Mouse (Mus musculus): Measurements from ENCODE around the gene Lrrk2. TPM values are rescaled to one million over a fixed set of nuclear protein-coding genes. Genes with fewer than 3 reads are reported as not detected.

The Lrrk2 gene
- total RNA-seq (2015; ENCODE audit: low replicate concordance): 34.7 and 43.4 TPM in 2 replicates
- 15.5 and 20.1 TPM in 2 replicates for total RNA-seq (2017; ENCODE audit: low replicate concordance)

- ATAC-seq (replicated peaks; ENCODE audit: low FRiP score, poor library complexity, severe bottlenecking): no peak
These were observed at the start of gene Lrrk2 for GRCm38 (mm10) chr15:91672645-91673568. Gene Lrrk2, plus strand, starts transcription at chr15:91673175.

DNA sequence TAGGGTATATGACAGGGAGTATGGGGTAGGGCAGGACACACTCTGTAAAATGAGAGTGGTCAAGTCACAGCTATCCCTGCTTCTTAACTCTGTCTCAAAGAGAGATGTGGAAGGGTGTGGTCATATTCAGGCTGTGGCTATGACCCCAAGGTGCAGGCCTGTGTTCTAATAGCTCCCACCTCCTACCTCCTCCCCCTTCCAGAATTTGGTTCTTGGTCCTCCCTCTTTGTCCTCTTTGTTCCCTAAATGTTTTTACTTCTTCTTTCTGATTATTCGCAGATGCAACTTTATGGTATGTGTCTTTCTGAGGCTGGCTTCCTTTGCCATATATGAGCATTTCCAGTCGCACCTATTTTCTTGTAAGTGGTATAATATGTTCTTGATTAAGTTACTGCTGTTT, 48.5 kb upstream of the Lrrk2 start:
- no peak for ATAC-seq (replicated peaks; ENCODE audit: low FRiP score, poor library complexity, severe bottlenecking)

DNA sequence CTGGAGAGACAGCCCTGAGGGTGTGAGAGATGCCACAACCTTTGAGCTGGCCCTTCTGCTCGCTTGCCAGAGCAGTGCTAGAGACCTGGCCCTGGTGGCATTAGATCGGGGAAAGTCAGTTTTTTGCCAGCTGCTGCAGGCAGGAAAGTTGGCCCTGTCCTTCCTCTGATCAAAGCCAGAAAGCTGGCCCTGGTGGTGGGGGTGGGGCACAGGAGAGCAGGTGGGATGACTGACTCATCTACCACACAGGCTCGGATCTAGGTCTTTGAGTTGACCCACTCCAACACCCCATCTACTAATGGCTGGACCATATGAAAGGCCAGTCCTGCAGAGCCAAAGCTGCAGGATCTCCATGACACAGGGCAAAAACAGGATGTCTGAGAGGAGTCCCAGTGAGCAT, 43.8 kb upstream of the Lrrk2 start:
- no peak for ATAC-seq (replicated peaks; ENCODE audit: low FRiP score, poor library complexity, severe bottlenecking)

DNA sequence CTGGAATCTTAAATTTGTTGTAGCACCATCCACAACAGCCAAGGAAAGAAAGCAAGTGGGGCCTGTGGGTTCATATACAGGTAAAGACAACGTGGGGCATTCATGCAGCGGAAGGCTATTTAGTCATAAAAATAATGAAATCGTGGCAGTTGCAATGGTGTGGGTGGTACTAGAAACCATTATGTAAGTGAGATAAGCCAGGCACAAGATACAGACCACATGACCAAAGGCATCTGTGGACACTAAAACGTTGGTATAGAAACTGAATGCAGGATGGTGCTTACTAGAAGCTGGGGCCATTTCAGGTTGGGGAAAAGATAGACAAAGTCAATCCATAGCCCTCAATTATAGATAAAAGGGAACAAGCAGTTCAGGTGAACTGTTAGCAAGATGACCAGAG, 40.5 kb upstream of the Lrrk2 start:
- ATAC-seq (replicated peaks; ENCODE audit: low FRiP score, poor library complexity, severe bottlenecking): no peak

DNA sequence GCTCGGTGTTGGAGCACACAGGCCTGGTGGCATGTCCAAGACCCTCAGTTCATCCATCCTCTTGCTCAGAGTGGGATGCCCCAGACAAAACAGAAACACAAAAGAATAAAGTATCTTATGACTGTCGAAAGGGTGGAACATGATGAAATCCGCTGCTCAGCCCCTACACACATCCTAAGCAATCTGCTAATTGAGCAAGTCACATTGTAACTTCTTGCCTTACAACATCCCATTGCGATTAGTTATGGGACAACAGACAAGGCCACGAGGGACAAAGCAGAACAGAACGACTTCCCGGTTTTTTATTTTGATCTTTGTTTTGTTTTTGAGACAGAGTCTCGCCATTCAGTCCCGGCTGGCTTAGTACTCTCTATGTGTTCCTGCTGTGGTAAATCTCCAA, 39.9 kb upstream of the Lrrk2 start:
- no peak for ATAC-seq (replicated peaks; ENCODE audit: low FRiP score, poor library complexity, severe bottlenecking)

- ATAC-seq (replicated peaks; ENCODE audit: low FRiP score, poor library complexity, severe bottlenecking): no peak
These were observed 39.2 kb upstream of the Lrrk2 start for GRCm38 (mm10) chr15:91633806-91634205.

- no peak for ATAC-seq (replicated peaks; ENCODE audit: low FRiP score, poor library complexity, severe bottlenecking)
These were observed 38.7 kb upstream of the Lrrk2 start for GRCm38 (mm10) chr15:91634236-91634635.

DNA sequence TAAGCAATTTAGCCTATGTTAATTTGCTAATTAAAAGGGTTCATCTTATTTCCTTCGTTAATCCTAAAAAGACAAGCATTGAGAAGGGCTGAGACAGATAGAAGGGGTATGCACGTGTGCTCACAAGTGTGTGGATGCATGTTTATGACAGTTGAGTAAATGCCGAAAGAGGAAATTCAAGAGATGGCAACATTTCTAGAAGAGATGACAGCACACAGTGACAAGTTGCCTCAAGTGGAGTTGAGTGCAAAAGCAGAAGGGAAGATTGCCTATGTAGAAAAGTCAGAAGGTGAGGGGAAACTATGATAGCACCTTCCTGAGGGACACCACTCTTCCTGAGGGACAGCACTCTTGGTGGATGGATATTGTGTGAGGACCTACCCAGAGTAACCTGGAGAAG, 31.3 kb upstream of the Lrrk2 start:
- ATAC-seq (replicated peaks; ENCODE audit: low FRiP score, poor library complexity, severe bottlenecking): no peak

GRCm38 (mm10) chr15:91642682-91643306, 30.2 kb upstream of the Lrrk2 start:
- ATAC-seq (replicated peaks; ENCODE audit: low FRiP score, poor library complexity, severe bottlenecking): no peak

GRCm38 (mm10) chr15:91643632-91644348, 29.2 kb upstream of the Lrrk2 start:
- no peak for ATAC-seq (replicated peaks; ENCODE audit: low FRiP score, poor library complexity, severe bottlenecking)

DNA sequence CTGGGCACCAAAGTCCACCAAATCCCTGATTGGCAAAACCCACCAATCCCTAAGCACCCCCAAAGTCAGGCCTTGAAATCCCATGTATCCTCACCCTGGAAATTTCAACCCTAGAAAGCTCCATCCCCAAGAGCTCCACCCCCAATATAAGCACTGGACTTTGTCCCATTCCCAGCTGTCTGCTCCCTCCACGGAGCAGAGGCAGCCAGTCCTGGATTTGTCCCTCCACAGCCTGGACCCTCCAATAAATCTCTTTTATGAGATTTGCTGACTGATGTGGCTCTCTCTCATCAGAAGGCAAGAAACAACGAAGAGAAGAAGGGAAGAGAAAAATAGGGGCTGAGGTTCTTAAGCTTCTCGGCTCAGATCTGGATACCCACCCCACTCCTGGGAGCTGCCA, 22.7 kb upstream of the Lrrk2 start:
- no peak for ATAC-seq (replicated peaks; ENCODE audit: low FRiP score, poor library complexity, severe bottlenecking)

DNA sequence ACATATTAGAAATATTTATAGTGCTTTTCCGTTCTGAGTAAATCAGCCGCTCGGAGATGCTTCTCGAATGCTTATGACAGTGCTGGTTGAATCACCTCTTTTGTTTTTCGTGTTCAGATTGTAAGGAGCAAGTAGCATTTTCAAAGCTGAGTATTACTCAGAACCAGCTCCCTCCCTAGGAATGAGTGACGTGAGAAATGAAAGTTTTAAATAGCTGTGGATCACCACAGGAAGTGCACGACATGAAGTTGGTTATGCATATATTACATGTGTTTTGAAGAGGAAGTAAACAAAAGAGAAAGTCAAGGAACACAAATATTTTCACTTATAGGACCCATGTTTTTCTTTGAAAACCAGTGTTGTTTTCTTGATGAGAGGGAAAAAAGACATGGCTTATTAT, 21.5 kb upstream of the Lrrk2 start:
- no peak for ATAC-seq (replicated peaks; ENCODE audit: low FRiP score, poor library complexity, severe bottlenecking)

- no peak for ATAC-seq (replicated peaks; ENCODE audit: low FRiP score, poor library complexity, severe bottlenecking)
These were observed 14.7 kb upstream of the Lrrk2 start for GRCm38 (mm10) chr15:91658227-91658626.

DNA sequence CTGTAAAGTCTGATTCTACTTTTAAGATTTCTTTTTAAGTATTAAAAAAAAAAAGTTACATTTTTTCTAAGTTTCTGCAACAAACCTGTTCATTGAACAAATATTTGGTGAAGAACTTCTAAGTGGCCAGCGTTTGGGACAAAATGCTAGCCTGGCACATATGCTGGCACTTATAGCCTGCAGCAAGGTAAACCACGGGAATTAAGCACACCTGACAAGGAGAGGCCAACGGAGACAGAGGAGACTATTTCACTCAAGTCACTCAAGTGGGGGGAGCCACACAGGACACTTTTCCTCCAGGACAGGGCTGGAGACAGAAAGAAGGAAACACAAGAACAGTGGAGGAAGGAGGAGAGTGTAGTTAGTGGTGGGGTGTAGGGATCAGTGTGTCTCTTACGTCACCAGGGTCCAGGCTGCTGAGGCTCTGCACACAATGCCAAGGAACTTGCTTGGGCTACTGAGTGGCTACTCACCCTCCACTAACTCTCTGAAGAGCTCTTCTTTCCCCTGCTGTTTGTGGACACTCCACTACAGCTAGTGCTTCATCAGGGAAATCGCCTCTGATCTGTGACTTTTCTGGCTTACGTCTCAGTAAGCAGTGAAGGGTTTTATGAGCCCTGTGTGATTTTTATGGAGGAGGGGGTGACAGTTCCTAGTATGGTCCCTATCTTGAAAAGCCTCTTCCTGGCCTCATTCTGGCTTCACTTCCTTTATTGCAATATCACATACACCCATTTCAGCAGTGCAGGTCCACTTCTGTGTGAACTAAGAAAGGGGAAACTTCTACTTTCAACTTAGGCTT, 12.5 kb upstream of the Lrrk2 start:
- ATAC-seq (replicated peaks; ENCODE audit: low FRiP score, poor library complexity, severe bottlenecking): no peak

DNA sequence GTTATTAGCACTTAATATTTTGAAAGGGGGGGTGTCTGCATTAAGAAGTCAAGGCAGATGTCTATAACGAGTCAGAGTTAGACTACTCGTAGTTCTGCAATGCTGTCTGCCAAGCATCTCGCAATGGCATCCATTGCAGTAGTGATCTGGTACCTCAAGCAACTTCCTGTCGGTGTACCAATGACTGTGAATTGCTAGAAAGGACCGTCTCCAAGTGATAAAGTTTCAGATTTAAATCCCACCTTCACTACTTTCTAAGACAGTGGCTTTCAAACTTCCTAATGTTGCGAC, 12.0 kb upstream of the Lrrk2 start:
- no peak for ATAC-seq (replicated peaks; ENCODE audit: low FRiP score, poor library complexity, severe bottlenecking)

DNA sequence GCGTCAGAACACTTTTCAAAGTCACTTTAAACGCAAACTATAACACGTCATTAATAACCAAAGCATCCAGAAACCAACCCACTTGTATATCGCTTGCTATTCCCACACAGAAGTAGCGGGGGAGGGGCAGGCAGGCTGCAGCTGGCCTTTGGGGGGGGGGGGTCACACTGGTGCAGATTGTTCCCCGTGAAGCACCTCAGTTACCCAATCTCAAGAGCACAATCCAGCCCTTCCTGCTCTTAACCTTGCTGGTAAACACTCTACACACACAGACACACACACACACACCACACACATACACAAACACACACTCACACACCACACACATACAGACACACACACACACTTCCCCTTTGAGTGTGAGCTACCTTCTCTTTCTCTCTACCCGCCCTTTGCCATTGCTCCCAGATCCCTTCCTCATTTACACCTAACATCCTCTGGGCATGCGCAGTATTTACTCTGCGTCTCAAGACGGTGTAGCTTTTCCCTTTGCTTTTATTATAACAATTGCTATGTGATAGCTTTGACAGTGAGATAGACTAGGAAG, 8.3 kb upstream of the Lrrk2 start:
- no peak for ATAC-seq (replicated peaks; ENCODE audit: low FRiP score, poor library complexity, severe bottlenecking)

GRCm38 (mm10) chr15:91665530-91665929, 7.4 kb upstream of the Lrrk2 start:
- no peak for ATAC-seq (replicated peaks; ENCODE audit: low FRiP score, poor library complexity, severe bottlenecking)

- ATAC-seq (replicated peaks; ENCODE audit: low FRiP score, poor library complexity, severe bottlenecking): no peak
These were observed 1.8 kb upstream of the Lrrk2 start for GRCm38 (mm10) chr15:91671216-91671615.

DNA sequence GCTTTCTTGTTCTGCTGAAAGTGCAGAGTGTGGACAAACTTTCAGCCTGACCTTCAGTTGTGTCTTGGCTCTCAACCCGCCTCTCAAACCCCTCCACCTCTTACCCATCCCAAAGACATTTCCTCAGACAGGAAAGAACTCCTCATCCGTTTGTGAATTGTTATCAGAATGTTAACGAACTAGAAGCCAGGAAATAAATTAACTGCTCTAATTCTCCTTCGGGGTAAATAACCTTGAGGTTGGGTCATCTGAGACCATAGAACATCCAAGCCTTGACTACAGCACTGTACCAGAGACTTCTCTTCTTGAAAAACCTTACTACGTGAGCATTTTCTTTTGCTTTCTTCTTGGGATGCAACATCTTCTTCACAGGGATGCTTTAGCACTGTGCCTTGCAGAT, 988 bp upstream of the Lrrk2 start:
- ATAC-seq (replicated peaks; ENCODE audit: low FRiP score, poor library complexity, severe bottlenecking): no peak

- no peak for ATAC-seq (replicated peaks; ENCODE audit: low FRiP score, poor library complexity, severe bottlenecking)
These were observed 562 bp downstream of the Lrrk2 start for GRCm38 (mm10) chr15:91673569-91673905.

Measured in erythroblast, adult 5-6 weeks (primary cell).